Comparison of ENCODE assay signal across 9 mouse cellular contexts in the genomic region with DNA sequence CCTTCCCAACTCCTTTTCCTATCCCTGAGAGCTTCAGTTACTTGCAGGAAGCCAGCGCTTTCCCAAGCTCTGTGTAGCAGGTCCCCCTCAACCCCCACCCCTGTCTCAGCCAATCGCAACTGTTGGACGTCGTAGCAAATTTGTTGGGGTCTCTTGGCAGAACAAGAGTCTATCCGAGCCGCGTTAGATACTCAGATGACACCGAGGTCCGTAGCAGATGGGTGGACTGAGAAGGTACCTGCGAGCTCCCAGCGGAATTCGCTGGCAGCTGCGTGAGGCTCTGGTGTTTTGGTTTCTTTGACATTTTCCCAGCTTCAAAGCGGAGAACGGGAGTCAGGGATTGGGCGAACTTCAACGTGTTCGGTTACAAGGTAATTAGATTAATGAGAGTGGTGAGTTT. TPM values are rescaled to one million over a fixed set of nuclear protein-coding genes. Genes with fewer than 3 reads are reported as not detected.
DNase-seq lines count a peak whose midpoint lies in the region; ATAC-seq lines count a peak whose summit lies in the region.
"Had no signal": no experiment of that assay in that cellular context is flagged by ENCODE, and none has a peak within 500 bp of the region (broad histone marks: within the 10 kb centered on the region; RNA-seq: fewer than 3 reads in every experiment).

No protein-coding gene starts in this region.

- H3K27ac ChIP-seq in hindbrain, embryonic 14.5 days, result peak overlapping the region; percentile 73
- peak overlapping the region; percentile 70 for H3K27ac ChIP-seq in midbrain, embryonic 16.5 days (ENCODE audit: low read length)

- no peaks in the 10 kb centered on the region for H3K36me3 ChIP-seq in megakaryocyte, embryonic 14.5 days (replicated peaks; ENCODE audit: low read length)
- H3K36me3 ChIP-seq in hindbrain, embryonic 14.5 days (replicated peaks; ENCODE audit: control insufficient read depth, insufficient read depth), result no peaks in the 10 kb centered on the region
- no peaks in the 10 kb centered on the region for H3K36me3 ChIP-seq in midbrain, embryonic 16.5 days (ENCODE audit: control insufficient read depth, insufficient read depth, low read length)

- H3K4me2 ChIP-seq in hindbrain, embryonic 14.5 days (replicated peaks), result peak overlapping the region; percentile 77
- peak overlapping the region; percentile 71 for H3K4me2 ChIP-seq in midbrain, embryonic 16.5 days (ENCODE audit: low read length)

- peaks cover 41% of the 10 kb centered on the region for H3K4me1 ChIP-seq in megakaryocyte, embryonic 14.5 days
- peaks cover 29% of the 10 kb centered on the region for H3K4me1 ChIP-seq in hindbrain, embryonic 14.5 days (replicated peaks; ENCODE audit: control insufficient read depth, insufficient read depth, low read length)
- peaks cover 47% of the 10 kb centered on the region for H3K4me1 ChIP-seq in midbrain, embryonic 16.5 days (ENCODE audit: control insufficient read depth, insufficient read depth, low read length)

- ATAC-seq in cerebellum, adult (ENCODE audit: insufficient number of reproducible peaks, low FRiP score, low TSS enrichment), result peak; percentile 14
- no peak for ATAC-seq in megakaryocyte, adult 5-6 weeks (ENCODE audit: poor library complexity, severe bottlenecking)
- ATAC-seq in hindbrain, embryonic 14.5 days (ENCODE audit: low FRiP score), result peak; percentile 25
- ATAC-seq in midbrain, embryonic 16.5 days, result peak; percentile 38
- no peak for ATAC-seq in activated CD4-positive, CD25-positive, alpha-beta regulatory T cell, adult 4 months
- no peak for ATAC-seq in granulocyte monocyte progenitor cell, adult 5-6 weeks (replicated peaks; ENCODE audit: poor library complexity, severe bottlenecking)

- peaks cover 86% of the 10 kb centered on the region for H3K27me3 ChIP-seq in megakaryocyte, embryonic 14.5 days (replicated peaks)
- no peaks in the 10 kb centered on the region for H3K27me3 ChIP-seq in hindbrain, embryonic 14.5 days (ENCODE audit: control insufficient read depth, insufficient read depth, low read length)
- H3K27me3 ChIP-seq in midbrain, embryonic 16.5 days (ENCODE audit: control insufficient read depth, insufficient read depth, low read depth, low read length), result no peaks in the 10 kb centered on the region

- H3K4me3 ChIP-seq in megakaryocyte, embryonic 14.5 days (replicated peaks), result peak overlapping the region; percentile 90
- peak overlapping the region; percentile 91 for H3K4me3 ChIP-seq in hindbrain, embryonic 14.5 days (replicated peaks; ENCODE audit: low read length)
- peak overlapping the region; percentile 81 for H3K4me3 ChIP-seq in midbrain, embryonic 16.5 days (ENCODE audit: low read depth, low read length)

- H3K9me3 ChIP-seq in megakaryocyte, embryonic 14.5 days, result peaks cover 23% of the 10 kb centered on the region
- no peaks in the 10 kb centered on the region for H3K9me3 ChIP-seq in hindbrain, embryonic 14.5 days (ENCODE audit: control insufficient read depth, low read length)
- no peaks in the 10 kb centered on the region for H3K9me3 ChIP-seq in midbrain, embryonic 16.5 days (replicated peaks; ENCODE audit: control insufficient read depth, low read length, poor library complexity, severe bottlenecking)

- WGBS in hindbrain, embryonic 14.5 days, result 0% methylated on average over 18 of the region's 18 CpGs
- under 1% methylated on average over 18 of the region's 18 CpGs for WGBS in midbrain, embryonic 16.5 days

- DNase-seq in cerebellum, adult 8-10 months, result no peak
- DNase-seq in hindbrain, embryonic 14.5 days (ENCODE audit: low spot score), result no peak

- H3K9ac ChIP-seq in hindbrain, embryonic 14.5 days, result peak overlapping the region; percentile 59
- peak overlapping the region; percentile 55 for H3K9ac ChIP-seq in midbrain, embryonic 16.5 days (ENCODE audit: low read depth, low read length)

RNA-seq across cellular contexts. Expression of a gene that starts 3.9 kb away (rescaled TPM):
- polyA plus RNA-seq in megakaryocyte, embryonic 14.5 days (2012; ENCODE audit: insufficient read depth, low replicate concordance), result 0.28 TPM in 1 of 2 replicates, not detected in the other
- 3.4 and 3.8 TPM in 2 replicates for total RNA-seq in megakaryocyte, adult 5-6 weeks (2015)
- 1.7 and 2.3 TPM in 2 replicates for total RNA-seq in megakaryocyte, adult 5-6 weeks (2017)
- 95.0 and 100.0 TPM in 2 replicates for polyA plus RNA-seq in hindbrain, embryonic 14.5 days (2014; fragmentation: Nextera tagmentation; extraction: Ambion mirVana)
- 56.8 and 57.1 TPM in 2 replicates for polyA plus RNA-seq in midbrain, embryonic 16.5 days (2015; fragmentation: Nextera tagmentation; extraction: Ambion mirVana)
- 1 to 10 TPM in 1 of 2 experiments, under 1 TPM in 1; 0.70 to 1.3 TPM for polyA plus RNA-seq in activated CD4-positive, CD25-positive, alpha-beta regulatory T cell, adult 4 months (2017; shearing (Covaris generic))
- not detected in 2 replicates for total RNA-seq in granulocyte monocyte progenitor cell, adult 5-6 weeks (2014; fragmentation: Nextera tagmentation)
- total RNA-seq in granulocyte monocyte progenitor cell, adult 5-6 weeks (2017), result not detected in 2 replicates
- total RNA-seq: common myeloid progenitor, adult 5-6 weeks had no signal

Comparison
In these comparisons a context has a peak if more than half of its experiments do, and no peak if none do; other contexts are left out.
1. ATAC-seq: peak in cerebellum, adult (single experiment), hindbrain, embryonic 14.5 days (single experiment) and midbrain, embryonic 16.5 days (single experiment); none in megakaryocyte, adult 5-6 weeks (single experiment), activated CD4-positive, CD25-positive, alpha-beta regulatory T cell, adult 4 months (single experiment) and granulocyte monocyte progenitor cell, adult 5-6 weeks (single experiment).
2. RNA of a gene that starts 3.9 kb away (polyA plus RNA-seq): 95.0 to 100.0 TPM in hindbrain, embryonic 14.5 days and 56.8 to 57.1 TPM in midbrain, embryonic 16.5 days; 0.70 to 1.3 TPM in activated CD4-positive, CD25-positive, alpha-beta regulatory T cell, adult 4 months and 0.28 TPM in megakaryocyte, embryonic 14.5 days; every median in the first group is over 10 times any median in the second.
3. Peak in every context shown above with its lines, with median percentiles within 50 percentile points of each other: H3K4me3 ChIP-seq.